Mouse (Mus musculus): ENCODE results near the gene Fastkd2. TPM values are rescaled to one million over a fixed set of nuclear protein-coding genes. Genes with fewer than 3 reads are reported as not detected.

Gene Fastkd2
- polyA plus RNA-seq, 1 experiment from 2014 or later = 63.9 TPM

GRCm38 (mm10) chr1:63756005-63756404 lies 25.6 kb downstream of the Fastkd2 start:
- Histone ChIP-seq H3K4me3 (ENCODE audit: control insufficient read depth in 1 of 2, insufficient read depth in 1 of 2, low read depth in 1 of 2, low read length in 2 of 2) (no peak overlapping the region), H3K9ac (ENCODE audit: low read length) (no peak overlapping the region), H3K4me1 (ENCODE audit: control insufficient read depth in 2 of 2, insufficient read depth in 2 of 2, low read length in 2 of 2) (no peaks in the 10 kb centered on the region), H3K27ac (replicated peaks in 1 of 2; ENCODE audit: control insufficient read depth in 1 of 2, insufficient read depth in 1 of 2, low read depth in 2 of 2, low read length in 2 of 2) (no peak overlapping the region), H3K36me3 (ENCODE audit: control insufficient read depth, insufficient read depth, low read length) (peaks cover 31% of the 10 kb centered on the region), H3K27me3 (ENCODE audit: control insufficient read depth, insufficient read depth, low read length) (no peaks in the 10 kb centered on the region), H3K9me3 (ENCODE audit: control insufficient read depth, low read length) (no peaks in the 10 kb centered on the region), H3K4me2 (ENCODE audit: low read length) (no peak overlapping the region)
- WGBS = 54% methylated on average over 2 of the region's 2 CpGs
- no peak for ATAC-seq (ENCODE audit: insufficient number of reproducible peaks, insufficient read depth, low FRiP score, low read depth)

- WGBS = 34% methylated on average over 3 of the region's 3 CpGs
- Histone ChIP-seq H3K27ac (replicated peaks in 1 of 2; ENCODE audit: control insufficient read depth in 1 of 2, insufficient read depth in 1 of 2, low read depth in 2 of 2, low read length in 2 of 2) (peak overlapping the region in 1 of 2 experiments; percentile 62; a peak in 2 of 4 replicates), H3K27me3 (ENCODE audit: control insufficient read depth, insufficient read depth, low read length) (0 out of 2 replicates have a peak, but pooled peaks cover 3% of the 10 kb centered on the region), H3K4me2 (ENCODE audit: low read length) (no peak overlapping the region), H3K4me3 (ENCODE audit: control insufficient read depth in 1 of 2, insufficient read depth in 1 of 2, low read depth in 1 of 2, low read length in 2 of 2) (no peak overlapping the region), H3K9ac (ENCODE audit: low read length) (no peak overlapping the region), H3K4me1 (ENCODE audit: control insufficient read depth in 2 of 2, insufficient read depth in 2 of 2, low read length in 2 of 2) (no peaks in the 10 kb centered on the region; a peak in 1 of 4 replicates), H3K9me3 (ENCODE audit: control insufficient read depth, low read length) (no peaks in the 10 kb centered on the region), H3K36me3 (ENCODE audit: control insufficient read depth, insufficient read depth, low read length) (no peaks in the 10 kb centered on the region)
- ATAC-seq (ENCODE audit: insufficient number of reproducible peaks, insufficient read depth, low FRiP score, low read depth) = peak; percentile 43; the same call in 1 of the 2 replicates
Measured at GRCm38 (mm10) chr1:63763212-63763694, 32.8 kb downstream of the Fastkd2 start.

- no peak for ATAC-seq (ENCODE audit: insufficient number of reproducible peaks, insufficient read depth, low FRiP score, low read depth)
- Histone ChIP-seq H3K4me2 (ENCODE audit: low read length) (no peak overlapping the region), H3K27me3 (ENCODE audit: control insufficient read depth, insufficient read depth, low read length) (0 out of 2 replicates have a peak, but pooled peaks cover 3% of the 10 kb centered on the region), H3K4me3 (ENCODE audit: control insufficient read depth in 1 of 2, insufficient read depth in 1 of 2, low read depth in 1 of 2, low read length in 2 of 2) (no peak overlapping the region), H3K9ac (ENCODE audit: low read length) (no peak overlapping the region), H3K9me3 (ENCODE audit: control insufficient read depth, low read length) (no peaks in the 10 kb centered on the region), H3K4me1 (ENCODE audit: control insufficient read depth in 2 of 2, insufficient read depth in 2 of 2, low read length in 2 of 2) (no peaks in the 10 kb centered on the region; a peak in 1 of 4 replicates), H3K27ac (replicated peaks in 1 of 2; ENCODE audit: control insufficient read depth in 1 of 2, insufficient read depth in 1 of 2, low read depth in 2 of 2, low read length in 2 of 2) (peak overlapping the region in 1 of 2 experiments; percentile 62; a peak in 2 of 4 replicates), H3K36me3 (ENCODE audit: control insufficient read depth, insufficient read depth, low read length) (no peaks in the 10 kb centered on the region)
- 53% methylated on average over 7 of the region's 7 CpGs for WGBS
Measured at GRCm38 (mm10) chr1:63763881-63764386, 33.5 kb downstream of the Fastkd2 start.

- no peaks in the 10 kb centered on the region for H3K36me3 ChIP-seq (ENCODE audit: control insufficient read depth, insufficient read depth, low read length)
- H3K4me3 ChIP-seq (ENCODE audit: control insufficient read depth in 1 of 2, insufficient read depth in 1 of 2, low read depth in 1 of 2, low read length in 2 of 2) = no peak overlapping the region
- H3K9me3 ChIP-seq (ENCODE audit: control insufficient read depth, low read length) = no peaks in the 10 kb centered on the region
- H3K9ac ChIP-seq (ENCODE audit: low read length) = no peak overlapping the region
- no peak for ATAC-seq (ENCODE audit: insufficient number of reproducible peaks, insufficient read depth, low FRiP score, low read depth)
- H3K27ac ChIP-seq (replicated peaks in 1 of 2; ENCODE audit: control insufficient read depth in 1 of 2, insufficient read depth in 1 of 2, low read depth in 2 of 2, low read length in 2 of 2) = no peak overlapping the region
- WGBS = 77% methylated on average over 7 of the region's 7 CpGs
- 0 out of 2 replicates have a peak, but pooled peaks cover 3% of the 10 kb centered on the region for H3K27me3 ChIP-seq (ENCODE audit: control insufficient read depth, insufficient read depth, low read length)
- no peak overlapping the region for H3K4me2 ChIP-seq (ENCODE audit: low read length)
- no peaks in the 10 kb centered on the region; a peak in 1 of 4 replicates for H3K4me1 ChIP-seq (ENCODE audit: control insufficient read depth in 2 of 2, insufficient read depth in 2 of 2, low read length in 2 of 2)
Measured at GRCm38 (mm10) chr1:63764395-63764794, 34.0 kb downstream of the Fastkd2 start.

- no peak for ATAC-seq (ENCODE audit: insufficient number of reproducible peaks, insufficient read depth, low FRiP score, low read depth)
- no peak overlapping the region for H3K9ac ChIP-seq (ENCODE audit: low read length)
- 44% methylated on average over 8 of the region's 8 CpGs for WGBS
- H3K9me3 ChIP-seq (ENCODE audit: control insufficient read depth, low read length) = no peaks in the 10 kb centered on the region
- no peak overlapping the region for H3K4me2 ChIP-seq (ENCODE audit: low read length)
- H3K4me1 ChIP-seq (ENCODE audit: control insufficient read depth in 2 of 2, insufficient read depth in 2 of 2, low read length in 2 of 2) = no peaks in the 10 kb centered on the region; a peak in 1 of 4 replicates
- no peaks in the 10 kb centered on the region for H3K36me3 ChIP-seq (ENCODE audit: control insufficient read depth, insufficient read depth, low read length)
- no peak overlapping the region for H3K4me3 ChIP-seq (ENCODE audit: control insufficient read depth in 1 of 2, insufficient read depth in 1 of 2, low read depth in 1 of 2, low read length in 2 of 2)
- H3K27me3 ChIP-seq (ENCODE audit: control insufficient read depth, insufficient read depth, low read length) = 0 out of 2 replicates have a peak, but pooled peaks cover 3% of the 10 kb centered on the region
- H3K27ac ChIP-seq (replicated peaks in 1 of 2; ENCODE audit: control insufficient read depth in 1 of 2, insufficient read depth in 1 of 2, low read depth in 2 of 2, low read length in 2 of 2) = no peak overlapping the region
Measured at GRCm38 (mm10) chr1:63768112-63768511, 37.7 kb downstream of the Fastkd2 start.

GRCm38 (mm10) chr1:63769167-63769566 lies 38.8 kb downstream of the Fastkd2 start, which contains the start of gene 4933402D24Rik:
Gene 4933402D24Rik (minus strand): TSS chr1:63769267.
- no peak within 1 kb of the TSS for H3K9ac ChIP-seq (ENCODE audit: low read length)
- WGBS = 76% methylated on average over 5 of the region's 5 CpGs
- no peak within 1 kb of the TSS for H3K27ac ChIP-seq (replicated peaks in 1 of 2; ENCODE audit: control insufficient read depth in 1 of 2, insufficient read depth in 1 of 2, low read depth in 2 of 2, low read length in 2 of 2)
- H3K27me3 ChIP-seq (ENCODE audit: control insufficient read depth, insufficient read depth, low read length) = 0 out of 2 replicates have a peak, but pooled peaks cover 3% of the 10 kb centered on the region
- H3K4me2 ChIP-seq (ENCODE audit: low read length) = no peak within 1 kb of the TSS
- no peak within 1 kb of the TSS for H3K4me3 ChIP-seq (ENCODE audit: control insufficient read depth in 1 of 2, insufficient read depth in 1 of 2, low read depth in 1 of 2, low read length in 2 of 2)
- H3K4me1 ChIP-seq (ENCODE audit: control insufficient read depth in 2 of 2, insufficient read depth in 2 of 2, low read length in 2 of 2) = no peaks in the 10 kb centered on the region; a peak in 1 of 4 replicates
- no peaks in the 10 kb centered on the region for H3K9me3 ChIP-seq (ENCODE audit: control insufficient read depth, low read length)
- no peak for ATAC-seq (ENCODE audit: insufficient number of reproducible peaks, insufficient read depth, low FRiP score, low read depth)
- no peaks in the 10 kb centered on the region for H3K36me3 ChIP-seq (ENCODE audit: control insufficient read depth, insufficient read depth, low read length)

GRCm38 (mm10) chr1:63770309-63770708 lies 39.9 kb downstream of the Fastkd2 start:
- Histone ChIP-seq H3K27ac (replicated peaks in 1 of 2; ENCODE audit: control insufficient read depth in 1 of 2, insufficient read depth in 1 of 2, low read depth in 2 of 2, low read length in 2 of 2) (no peak overlapping the region), H3K36me3 (ENCODE audit: control insufficient read depth, insufficient read depth, low read length) (no peaks in the 10 kb centered on the region), H3K9me3 (ENCODE audit: control insufficient read depth, low read length) (no peaks in the 10 kb centered on the region), H3K4me2 (ENCODE audit: low read length) (no peak overlapping the region), H3K4me1 (ENCODE audit: control insufficient read depth in 2 of 2, insufficient read depth in 2 of 2, low read length in 2 of 2) (no peaks in the 10 kb centered on the region; a peak in 1 of 4 replicates), H3K9ac (ENCODE audit: low read length) (no peak overlapping the region), H3K27me3 (ENCODE audit: control insufficient read depth, insufficient read depth, low read length) (0 out of 2 replicates have a peak, but pooled peaks cover 1% of the 10 kb centered on the region), H3K4me3 (ENCODE audit: control insufficient read depth in 1 of 2, insufficient read depth in 1 of 2, low read depth in 1 of 2, low read length in 2 of 2) (no peak overlapping the region)
- 84% methylated on average over 7 of the region's 7 CpGs for WGBS
- ATAC-seq (ENCODE audit: insufficient number of reproducible peaks, insufficient read depth, low FRiP score, low read depth) = no peak
